Mouse (Mus musculus) adrenal gland, adult (tissue): ENCODE data around the gene Aldh9a1.
"Not testable (repeated sequence)": the region's sequence is repeated elsewhere in the genome, so short reads cannot be mapped to it uniquely, and the experiment has no call there.

Experiments
- DNase-seq, 2 experiments: peaks; one replicate each; pipeline ENCODE4 v3.0.0; 2022 to 2023; ENCODE audit warnings: low spot score in 1 of 2; ENCODE audit not compliant: inconsistent age in 2 of 2

The Aldh9a1 gene

GRCm38 (mm10) chr1:167349815-167350596 is at the start of gene Aldh9a1:
TSS of gene Aldh9a1 (plus strand) at chr1:167349991.
- DNase-seq: peak; percentile 93 to 98

- DNase-seq: no peak
Measured at GRCm38 (mm10) chr1:167300122-167300521, 49.7 kb upstream of the Aldh9a1 start.

GRCm38 (mm10) chr1:167305501-167306137 is 44.2 kb upstream of the Aldh9a1 start:
- no peak for DNase-seq

GRCm38 (mm10) chr1:167306451-167307240 is 43.1 kb upstream of the Aldh9a1 start:
- peak; percentile 85 to 95 for DNase-seq

- DNase-seq: peak in 1 of 2 experiments; percentile 51
Measured at GRCm38 (mm10) chr1:167307674-167308073, 42.1 kb upstream of the Aldh9a1 start.

- DNase-seq: peak; percentile 98 to 99
Measured at GRCm38 (mm10) chr1:167308261-167309054, 41.3 kb upstream of the Aldh9a1 start, which contains the start of gene Tmco1. TSS of gene Tmco1 (plus strand) at chr1:167308378.

GRCm38 (mm10) chr1:167312367-167312766 is 37.4 kb upstream of the Aldh9a1 start:
- DNase-seq: no peak

GRCm38 (mm10) chr1:167313220-167313619 is 36.6 kb upstream of the Aldh9a1 start:
- DNase-seq: peak in 1 of 2 experiments; percentile 32

GRCm38 (mm10) chr1:167321691-167322090 is 28.1 kb upstream of the Aldh9a1 start:
- DNase-seq: peak in 1 of 2 experiments; percentile 79

GRCm38 (mm10) chr1:167328776-167329175 is 21.0 kb upstream of the Aldh9a1 start:
- no peak for DNase-seq

- DNase-seq: peak in 1 of 2 experiments; percentile 33
Measured at GRCm38 (mm10) chr1:167331106-167331505, 18.7 kb upstream of the Aldh9a1 start.

GRCm38 (mm10) chr1:167336398-167336797 is 13.4 kb upstream of the Aldh9a1 start:
- DNase-seq: no peak

GRCm38 (mm10) chr1:167337463-167338095 is 12.2 kb upstream of the Aldh9a1 start:
- peak; percentile 86 to 96 for DNase-seq

GRCm38 (mm10) chr1:167339177-167339781 is 10.5 kb upstream of the Aldh9a1 start:
- no peak for DNase-seq

- DNase-seq: peak in 1 of 2 experiments; percentile 51
Measured at GRCm38 (mm10) chr1:167340111-167340787, 9.5 kb upstream of the Aldh9a1 start.

- no peak for DNase-seq
Measured at GRCm38 (mm10) chr1:167340910-167341528, 8.8 kb upstream of the Aldh9a1 start.

GRCm38 (mm10) chr1:167342831-167343230 is 7.0 kb upstream of the Aldh9a1 start:
- DNase-seq: no peak

- not testable (repeated sequence) for DNase-seq
Measured at GRCm38 (mm10) chr1:167345994-167346520, 3.7 kb upstream of the Aldh9a1 start.
